Mouse (Mus musculus) adrenal gland (tissue): ENCODE results near the gene Oxsr1.

Experiments
- intact Hi-C: fragments of 180-260 bp; cut with DNase I; formaldehyde crosslinking; loops from one replicate; pipeline ENCODE4 v1.15.1; 2025

The Oxsr1 gene

GRCm38 (mm10) chr9:119339558-119340211 is 17.5 kb upstream of the Oxsr1 start, which contains the start of gene Acaa1a:
Acaa1a (plus strand) TSS chr9:119339676.
- intact Hi-C loops: loop anchor here (2.0 kb wide), 1 partner anchor 17 kb away; the partner anchor contains the start of gene Oxsr1

DNA sequence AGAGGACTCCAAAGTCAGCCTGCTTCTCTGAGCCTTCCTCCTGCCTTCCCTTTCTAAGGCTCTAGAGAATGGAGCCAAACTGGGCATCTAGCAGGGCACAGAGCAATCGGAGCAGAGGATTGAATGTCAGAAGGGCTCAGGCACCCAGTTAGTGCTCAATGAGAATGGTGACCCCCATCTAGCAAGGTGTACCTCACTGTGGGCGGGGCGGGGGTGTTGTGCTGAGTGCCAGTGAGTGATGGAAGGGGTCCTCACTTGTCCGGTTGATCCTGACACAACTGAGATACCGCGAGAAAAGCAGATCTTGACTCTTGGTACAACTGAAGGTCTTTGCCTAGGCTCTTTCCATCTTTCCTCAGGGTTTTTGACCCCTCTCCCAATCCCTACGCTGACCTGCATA is 16.9 kb upstream of the Oxsr1 start:
- intact Hi-C loops: no loop called here

GRCm38 (mm10) chr9:119338350-119338749 is 16.1 kb upstream of the Oxsr1 start:
- intact Hi-C loops: no loop called here

- intact Hi-C loops: no loop called here
Observed at GRCm38 (mm10) chr9:119337842-119338241, 15.6 kb upstream of the Oxsr1 start.

DNA sequence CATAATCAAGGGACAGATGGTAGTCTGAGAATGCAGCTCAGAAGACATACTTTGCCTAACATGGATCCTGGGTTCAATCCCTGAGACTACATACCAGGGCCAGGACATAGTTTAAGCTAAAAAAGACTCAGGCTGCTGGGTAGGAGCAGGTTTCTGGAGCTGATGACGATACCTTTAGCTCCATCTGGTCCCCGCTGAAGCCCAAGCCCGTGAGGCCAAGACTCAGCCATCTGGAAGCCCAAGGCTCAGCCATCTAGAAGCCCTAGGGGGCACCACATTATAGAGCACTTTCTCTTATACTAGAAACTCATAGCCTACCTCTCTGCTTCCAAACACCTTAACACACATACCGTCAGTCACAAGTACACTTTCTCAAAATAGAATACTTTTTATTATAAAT is 13.3 kb upstream of the Oxsr1 start:
- intact Hi-C loops: no loop called here

GRCm38 (mm10) chr9:119334834-119335233 is 12.6 kb upstream of the Oxsr1 start:
- intact Hi-C loops: no loop called here

- intact Hi-C loops: no loop called here
Observed at GRCm38 (mm10) chr9:119334324-119334723, 12.1 kb upstream of the Oxsr1 start.

- intact Hi-C loops: no loop called here
Observed at GRCm38 (mm10) chr9:119330186-119330963, 8.1 kb upstream of the Oxsr1 start.

DNA sequence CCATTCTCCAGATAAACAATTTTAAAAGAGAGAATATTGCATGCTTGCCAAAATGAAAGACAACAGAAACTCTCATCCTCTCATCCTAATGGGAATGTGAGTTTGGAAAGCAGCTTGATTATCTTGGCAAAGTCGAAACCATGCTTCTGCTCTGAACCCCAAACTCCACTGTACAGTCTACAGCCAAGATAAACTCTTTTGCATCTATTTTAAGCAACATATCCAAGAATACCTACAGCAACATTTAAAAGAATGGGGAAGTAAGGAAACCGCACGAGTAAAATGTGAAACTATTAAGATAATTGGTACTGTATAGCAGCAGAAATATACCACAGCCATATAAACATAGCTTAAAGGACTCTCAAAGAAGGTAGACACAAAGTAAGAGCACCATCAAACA is 6.3 kb upstream of the Oxsr1 start:
- intact Hi-C loops: no loop called here

DNA sequence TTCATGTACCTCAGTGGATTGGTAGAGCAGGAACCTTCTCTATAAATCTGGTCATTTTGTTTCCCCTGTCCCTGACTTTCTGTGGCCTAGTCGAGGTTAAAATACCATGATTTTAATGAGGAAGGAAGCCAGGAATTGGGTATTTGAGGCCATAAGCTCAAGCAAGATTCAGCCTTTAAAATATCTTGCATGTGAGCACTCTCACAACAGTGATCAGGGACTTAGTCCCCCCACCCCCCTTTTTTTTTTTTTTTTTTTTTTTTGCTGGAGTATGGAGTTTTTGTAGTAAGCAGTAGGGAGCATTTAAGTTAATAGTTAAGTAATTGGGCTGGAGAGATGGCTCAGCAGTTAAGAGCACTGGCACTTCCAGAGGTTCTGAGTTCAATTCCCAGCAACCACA is 1.9 kb upstream of the Oxsr1 start:
- intact Hi-C loops: no loop called here

GRCm38 (mm10) chr9:119323260-119323645 is 1.0 kb upstream of the Oxsr1 start:
- intact Hi-C loops: loop anchor here (2.0 kb wide), 1 partner anchor 18 kb away; the partner anchor contains the start of gene Myd88

- intact Hi-C loops: loop anchor here (2.0 kb wide), 1 partner anchor 19 kb away; the partner anchor contains the start of gene Myd88
Observed at GRCm38 (mm10) chr9:119321392-119322229, 616 bp downstream of the Oxsr1 start.

- intact Hi-C loops: no loop called here
Observed at GRCm38 (mm10) chr9:119320946-119321345, 1.3 kb downstream of the Oxsr1 start.

- intact Hi-C loops: no loop called here
Observed at GRCm38 (mm10) chr9:119320446-119320845, 1.8 kb downstream of the Oxsr1 start.

GRCm38 (mm10) chr9:119318891-119319290 is 3.3 kb downstream of the Oxsr1 start:
- intact Hi-C loops: no loop called here

GRCm38 (mm10) chr9:119313096-119313495 is 9.1 kb downstream of the Oxsr1 start:
- intact Hi-C loops: no loop called here

- intact Hi-C loops: loop anchor here (10.0 kb wide), 1 partner anchor 46 kb away; the partner anchor contains the start of gene Xylb
Observed at GRCm38 (mm10) chr9:119309067-119309466, 13.2 kb downstream of the Oxsr1 start.

DNA sequence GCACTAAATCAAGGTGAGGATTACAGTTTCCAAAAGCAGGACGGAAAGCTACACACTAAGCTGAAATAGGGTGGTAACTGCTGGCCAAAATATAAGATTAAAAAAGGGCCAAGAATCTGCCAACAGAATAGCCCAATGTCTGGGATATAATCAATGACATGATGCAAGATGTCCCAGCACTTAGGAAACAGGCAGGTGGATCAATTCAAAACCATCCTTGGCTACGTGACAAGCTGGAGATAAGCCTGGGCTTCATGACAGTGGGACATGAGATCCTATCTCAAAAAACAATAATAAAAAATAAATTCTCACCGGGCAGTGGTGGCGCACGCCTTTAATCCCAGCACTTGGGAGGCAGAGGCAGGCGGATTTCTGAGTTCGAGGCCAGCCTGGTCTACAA is 16.4 kb downstream of the Oxsr1 start:
- intact Hi-C loops: loop anchor here (10.0 kb wide), 1 partner anchor 49 kb away; the partner anchor contains the start of gene Xylb

- intact Hi-C loops: no loop called here
Observed at GRCm38 (mm10) chr9:119298563-119298962, 23.7 kb downstream of the Oxsr1 start.

DNA sequence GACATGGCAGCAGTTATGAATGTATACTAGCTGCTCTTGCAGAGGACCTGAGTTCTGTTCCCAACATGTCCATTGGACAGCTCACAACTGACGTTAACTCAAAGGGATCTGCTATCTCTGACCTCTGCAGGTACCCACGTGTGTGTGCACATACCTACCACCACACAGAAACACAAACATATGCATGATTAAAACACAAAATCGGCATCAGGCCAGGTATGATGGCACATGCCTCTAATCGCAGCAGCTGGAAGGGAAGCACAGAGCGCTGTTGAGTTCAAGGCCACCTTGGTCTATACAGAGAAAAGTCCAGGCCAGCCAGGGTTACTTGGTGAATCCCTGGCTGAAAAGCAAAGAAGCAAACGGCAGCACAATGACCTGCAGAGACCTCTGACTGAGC is 24.5 kb downstream of the Oxsr1 start:
- intact Hi-C loops: no loop called here

DNA sequence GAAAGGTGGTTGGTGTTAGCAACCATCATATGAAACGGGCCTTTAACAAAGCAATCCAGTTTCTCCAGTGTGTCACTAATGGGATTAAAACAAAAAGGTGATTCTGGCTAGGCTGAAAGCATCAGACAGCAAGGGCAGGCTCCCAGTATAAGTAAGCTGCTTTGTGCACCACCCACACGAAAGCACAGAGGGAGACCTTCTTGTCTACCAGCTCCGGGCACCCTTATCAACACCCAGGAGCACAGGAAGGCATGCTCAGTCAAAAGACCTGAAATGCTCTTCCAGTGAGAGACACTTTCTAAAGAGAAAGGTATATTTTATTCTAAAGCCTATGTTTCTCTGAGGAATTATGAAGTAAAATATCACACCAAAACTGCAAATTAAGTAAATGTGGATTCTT is 31.4 kb downstream of the Oxsr1 start:
- intact Hi-C loops: no loop called here
